Mouse (Mus musculus): ENCODE results near the gene Rsph4a.
A peak's percentile ranks its signal among the peaks of the same experiment; 100 is the strongest.
"Not testable (repeated sequence)": the region's sequence is repeated elsewhere in the genome, so short reads cannot be mapped to it uniquely, and the experiment has no call there.

Rsph4a gene

GRCm38 (mm10) chr10:33904530-33905481 lies at the start of gene Rsph4a:
TSS of gene Rsph4a (plus strand) at chr10:33905111.
- DNase-seq: no peak

GRCm38 (mm10) chr10:33857421-33857820 lies 47.5 kb upstream of the Rsph4a start, which contains the start of gene Sult3a1:
TSS of gene Sult3a1 (plus strand) at chr10:33857721.
- no peak for DNase-seq

GRCm38 (mm10) chr10:33865994-33866393 lies 38.9 kb upstream of the Rsph4a start:
- DNase-seq: no peak

- no peak for DNase-seq
Measured at GRCm38 (mm10) chr10:33870441-33870840, 34.5 kb upstream of the Rsph4a start.

- no peak for DNase-seq
Measured at GRCm38 (mm10) chr10:33872672-33873398, 32.1 kb upstream of the Rsph4a start.

GRCm38 (mm10) chr10:33882411-33882810 lies 22.5 kb upstream of the Rsph4a start:
- not testable (repeated sequence) for DNase-seq

- not testable (repeated sequence) for DNase-seq
Measured at GRCm38 (mm10) chr10:33901520-33901919, 3.4 kb upstream of the Rsph4a start.

- no peak for DNase-seq
Measured at GRCm38 (mm10) chr10:33905489-33905888, 578 bp downstream of the Rsph4a start.

- no peak for DNase-seq
Measured at GRCm38 (mm10) chr10:33940702-33941101, 35.8 kb downstream of the Rsph4a start.

GRCm38 (mm10) chr10:33945390-33945789 lies 40.5 kb downstream of the Rsph4a start:
- no peak for DNase-seq

GRCm38 (mm10) chr10:33946336-33946735 lies 41.4 kb downstream of the Rsph4a start:
- no peak for DNase-seq

GRCm38 (mm10) chr10:33950803-33951583 lies 46.1 kb downstream of the Rsph4a start, which contains the start of gene Zup1:
TSS of gene Zup1 (minus strand) at chr10:33951269.
- peak; percentile 81 for DNase-seq

- DNase-seq: no peak
Measured at GRCm38 (mm10) chr10:33952509-33952908, 47.6 kb downstream of the Rsph4a start.

All from cerebellum, adult 9-11 months (tissue).